Mouse (Mus musculus): Measurements from ENCODE around the gene Snx18. TPM values are rescaled to one million over a fixed set of nuclear protein-coding genes. Genes with fewer than 3 reads are reported as not detected.

Gene Snx18
- 20.8 and 21.8 TPM in 2 replicates for polyA plus RNA-seq (2016; fragmentation: Nextera tagmentation; extraction: Ambion mirVana)

- peak within 1 kb of the TSS; percentile 85 for H3K27ac ChIP-seq (replicated peaks)
- H3K9me3 ChIP-seq: no peaks in the 10 kb centered on the region
- H3K4me1 ChIP-seq: peaks cover 45% of the 10 kb centered on the region
- H3K9ac ChIP-seq (replicated peaks): peak within 1 kb of the TSS; percentile 88
- ATAC-seq (ENCODE audit: low FRiP score, low read depth): peak; percentile 91
- peak within 1 kb of the TSS; percentile 91 for H3K4me2 ChIP-seq (replicated peaks)
- peak within 1 kb of the TSS; percentile 71 for H3K4me3 ChIP-seq
- H3K27me3 ChIP-seq: 0 out of 2 replicates have a peak, but pooled peaks cover 4% of the 10 kb centered on the region
- H3K36me3 ChIP-seq: no peaks in the 10 kb centered on the region
- WGBS: under 1% methylated on average over 108 of the region's 119 CpGs
These were observed at the start of gene Snx18 for GRCm38 (mm10) chr13:113617891-113618823. Gene Snx18, minus strand, starts transcription at chr13:113618564.

GRCm38 (mm10) chr13:113663883-113664282 lies 45.5 kb upstream of the Snx18 start:
- Histone ChIP-seq H3K9me3 (no peaks in the 10 kb centered on the region), H3K9ac (replicated peaks) (no peak overlapping the region), H3K4me1 (peaks cover 9% of the 10 kb centered on the region; the same call in 1 of the 2 replicates), H3K36me3 (no peaks in the 10 kb centered on the region), H3K27ac (replicated peaks) (no peak overlapping the region), H3K27me3 (peaks cover 6% of the 10 kb centered on the region), H3K4me2 (replicated peaks) (no peak overlapping the region), H3K4me3 (no peak overlapping the region)
- no peak for ATAC-seq (ENCODE audit: low FRiP score, low read depth)
- WGBS: 90% methylated on average over 7 of the region's 7 CpGs

GRCm38 (mm10) chr13:113663151-113663779 lies 44.9 kb upstream of the Snx18 start, which contains the start of gene Hspb3:
Gene Hspb3, minus strand, starts transcription at chr13:113663676.
- whole genome bisulfite sequencing: 73% methylated on average over 28 of the region's 28 CpGs
- Histone ChIP-seq H3K9ac (replicated peaks) (no peak within 1 kb of the TSS), H3K4me2 (replicated peaks) (no peak within 1 kb of the TSS), H3K36me3 (no peaks in the 10 kb centered on the region), H3K4me3 (no peak within 1 kb of the TSS), H3K4me1 (peaks cover 9% of the 10 kb centered on the region; the same call in 1 of the 2 replicates), H3K27me3 (no peaks in the 10 kb centered on the region), H3K27ac (replicated peaks) (no peak within 1 kb of the TSS), H3K9me3 (no peaks in the 10 kb centered on the region)
- ATAC-seq (ENCODE audit: low FRiP score, low read depth): peak; percentile 52; the same call in 1 of the 2 replicates

DNA sequence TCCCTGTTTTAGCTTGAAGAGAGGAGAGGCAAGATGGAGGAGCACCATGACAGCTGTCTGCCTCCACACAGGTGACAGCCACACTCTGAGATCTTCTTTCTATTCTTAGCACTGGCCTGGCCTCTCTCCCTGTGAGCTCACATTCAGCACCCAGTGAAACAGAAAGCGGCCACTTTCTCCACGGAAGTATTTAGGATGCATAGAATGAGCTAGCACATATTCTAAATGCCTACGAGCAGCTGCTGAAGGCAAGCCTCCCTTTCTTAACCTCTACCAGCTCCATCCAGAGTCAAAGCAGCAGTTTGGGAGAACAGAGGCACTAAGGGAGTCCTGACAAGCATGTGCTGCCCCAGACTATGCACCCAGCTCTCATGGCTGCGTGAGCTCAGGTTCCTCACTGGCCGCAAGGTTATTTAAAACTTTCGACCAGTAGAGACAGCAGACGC lies 43.5 kb upstream of the Snx18 start:
- H3K36me3 ChIP-seq: no peaks in the 10 kb centered on the region
- WGBS: 77% methylated on average over 7 of the region's 7 CpGs
- H3K4me3 ChIP-seq: no peak overlapping the region
- peaks cover 9% of the 10 kb centered on the region; the same call in 1 of the 2 replicates for H3K4me1 ChIP-seq
- H3K4me2 ChIP-seq (replicated peaks): no peak overlapping the region
- no peaks in the 10 kb centered on the region for H3K27me3 ChIP-seq
- no peak overlapping the region for H3K27ac ChIP-seq (replicated peaks)
- ATAC-seq (ENCODE audit: low FRiP score, low read depth): no peak
- no peak overlapping the region for H3K9ac ChIP-seq (replicated peaks)
- H3K9me3 ChIP-seq: no peaks in the 10 kb centered on the region

DNA sequence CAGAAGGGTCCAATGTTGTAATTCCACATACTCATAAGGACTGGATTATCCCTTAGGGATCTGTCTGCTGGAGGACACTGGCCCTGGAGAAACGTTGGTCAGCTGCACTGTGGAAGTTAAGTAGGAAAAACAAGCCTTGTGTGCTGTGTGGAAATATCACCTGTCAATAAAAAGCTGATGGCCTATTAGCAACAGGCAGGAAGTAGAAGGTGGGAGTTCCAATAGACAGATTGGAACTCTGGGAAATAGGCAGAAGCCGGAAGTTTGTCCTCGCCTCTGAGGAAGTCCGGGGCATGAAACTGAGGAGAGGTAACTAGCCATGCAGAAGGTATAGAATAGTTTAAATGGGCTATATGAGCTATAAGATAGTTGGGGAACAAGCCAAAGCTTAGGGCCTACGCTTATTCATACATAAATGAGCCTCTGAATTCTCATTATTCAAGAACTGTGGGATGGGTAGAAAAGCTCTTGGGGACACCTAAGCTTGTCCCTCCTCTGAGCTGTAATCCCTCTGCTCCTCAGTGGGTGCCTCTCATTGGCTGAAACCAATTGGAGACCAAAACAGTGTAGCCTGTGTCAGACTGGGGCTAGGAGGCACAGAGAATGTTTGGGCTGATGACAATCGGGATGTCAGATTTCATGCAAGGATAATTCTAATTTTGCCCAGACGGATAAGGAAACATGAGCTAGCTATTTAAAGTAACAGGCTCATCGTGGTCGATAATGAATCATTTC lies 42.4 kb upstream of the Snx18 start:
- Histone ChIP-seq H3K4me2 (replicated peaks) (no peak overlapping the region), H3K4me3 (no peak overlapping the region), H3K27ac (replicated peaks) (no peak overlapping the region), H3K9me3 (no peaks in the 10 kb centered on the region), H3K36me3 (no peaks in the 10 kb centered on the region), H3K4me1 (peaks cover 9% of the 10 kb centered on the region; the same call in 1 of the 2 replicates), H3K27me3 (no peaks in the 10 kb centered on the region), H3K9ac (replicated peaks) (no peak overlapping the region)
- ATAC-seq (ENCODE audit: low FRiP score, low read depth): no peak
- 83% methylated on average over 9 of the region's 9 CpGs for WGBS

GRCm38 (mm10) chr13:113657204-113657603 lies 38.8 kb upstream of the Snx18 start:
- Histone ChIP-seq H3K9ac (replicated peaks) (no peak overlapping the region), H3K27me3 (no peaks in the 10 kb centered on the region), H3K27ac (replicated peaks) (no peak overlapping the region), H3K4me3 (no peak overlapping the region), H3K4me2 (replicated peaks) (no peak overlapping the region), H3K9me3 (no peaks in the 10 kb centered on the region), H3K36me3 (no peaks in the 10 kb centered on the region), H3K4me1 (no peaks in the 10 kb centered on the region)
- WGBS: 80% methylated on average over 7 of the region's 7 CpGs
- no peak for ATAC-seq (ENCODE audit: low FRiP score, low read depth)

DNA sequence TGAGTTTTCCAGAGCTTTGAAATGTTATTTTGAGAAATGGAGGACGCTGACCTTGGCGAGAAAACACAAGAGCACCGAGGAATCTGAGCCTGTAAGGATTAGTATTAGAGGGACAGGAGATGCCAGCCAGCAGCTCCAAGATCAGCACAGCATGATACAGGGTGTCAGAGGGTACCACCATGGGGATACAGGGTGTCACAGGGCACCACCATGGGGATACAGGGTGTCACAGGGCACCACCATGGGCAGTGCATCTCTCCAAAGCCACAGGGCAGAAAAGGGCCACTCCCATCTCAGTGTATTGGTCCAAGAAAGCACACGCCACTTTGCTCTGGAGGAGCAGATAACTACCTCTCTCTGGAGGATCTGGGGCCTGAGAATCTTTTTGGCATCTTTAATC lies 38.3 kb upstream of the Snx18 start:
- no peak overlapping the region for H3K9ac ChIP-seq (replicated peaks)
- no peaks in the 10 kb centered on the region for H3K4me1 ChIP-seq
- no peak for ATAC-seq (ENCODE audit: low FRiP score, low read depth)
- no peaks in the 10 kb centered on the region for H3K36me3 ChIP-seq
- no peak overlapping the region for H3K4me2 ChIP-seq (replicated peaks)
- H3K4me3 ChIP-seq: no peak overlapping the region
- no peaks in the 10 kb centered on the region for H3K27me3 ChIP-seq
- H3K27ac ChIP-seq (replicated peaks): no peak overlapping the region
- no peaks in the 10 kb centered on the region for H3K9me3 ChIP-seq
- WGBS: 81% methylated on average over 4 of the region's 4 CpGs

GRCm38 (mm10) chr13:113655511-113655910 lies 37.1 kb upstream of the Snx18 start:
- H3K4me3 ChIP-seq: no peak overlapping the region
- H3K27ac ChIP-seq (replicated peaks): no peak overlapping the region
- no peaks in the 10 kb centered on the region for H3K27me3 ChIP-seq
- WGBS: 89% methylated on average over 4 of the region's 4 CpGs
- ATAC-seq (ENCODE audit: low FRiP score, low read depth): no peak
- H3K9me3 ChIP-seq: no peaks in the 10 kb centered on the region
- no peaks in the 10 kb centered on the region for H3K4me1 ChIP-seq
- H3K9ac ChIP-seq (replicated peaks): no peak overlapping the region
- H3K36me3 ChIP-seq: no peaks in the 10 kb centered on the region
- H3K4me2 ChIP-seq (replicated peaks): no peak overlapping the region

- 69% methylated on average over 11 of the region's 11 CpGs for WGBS
- Histone ChIP-seq H3K9me3 (no peaks in the 10 kb centered on the region), H3K4me2 (replicated peaks) (no peak overlapping the region), H3K9ac (replicated peaks) (no peak overlapping the region), H3K36me3 (no peaks in the 10 kb centered on the region), H3K27ac (replicated peaks) (no peak overlapping the region), H3K4me1 (no peaks in the 10 kb centered on the region), H3K4me3 (no peak overlapping the region), H3K27me3 (0 out of 2 replicates have a peak, but pooled peaks cover 4% of the 10 kb centered on the region)
- peak; percentile 29; the same call in 1 of the 2 replicates for ATAC-seq (ENCODE audit: low FRiP score, low read depth)
These were observed 22.7 kb upstream of the Snx18 start for GRCm38 (mm10) chr13:113640944-113641597.

DNA sequence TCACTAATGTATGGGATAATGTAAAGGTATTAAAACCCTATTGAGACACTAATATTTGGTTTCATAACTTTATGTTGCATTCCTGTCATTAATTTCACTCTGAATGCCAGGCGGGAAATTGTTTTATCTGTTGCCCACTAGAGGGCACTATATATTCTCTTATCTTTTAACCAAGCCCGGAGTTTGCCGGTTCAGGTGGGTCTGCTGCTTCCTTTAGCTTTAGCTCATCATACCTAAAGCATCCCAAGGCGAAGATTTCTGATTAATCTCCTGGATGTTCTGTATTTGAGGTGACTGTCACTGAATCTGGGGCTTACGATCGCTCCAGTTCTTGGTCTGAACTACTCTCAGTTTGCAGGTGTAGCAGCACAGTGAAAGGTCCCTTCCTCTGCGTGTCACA lies 20.6 kb upstream of the Snx18 start:
- no peaks in the 10 kb centered on the region for H3K36me3 ChIP-seq
- ATAC-seq (ENCODE audit: low FRiP score, low read depth): no peak
- H3K9ac ChIP-seq (replicated peaks): no peak overlapping the region
- H3K4me1 ChIP-seq: no peaks in the 10 kb centered on the region
- no peak overlapping the region for H3K27ac ChIP-seq (replicated peaks)
- no peaks in the 10 kb centered on the region for H3K9me3 ChIP-seq
- no peak overlapping the region for H3K4me3 ChIP-seq
- H3K4me2 ChIP-seq (replicated peaks): no peak overlapping the region
- WGBS: 34% methylated on average over 7 of the region's 7 CpGs
- 0 out of 2 replicates have a peak, but pooled peaks cover 4% of the 10 kb centered on the region for H3K27me3 ChIP-seq

- no peak for ATAC-seq (ENCODE audit: low FRiP score, low read depth)
- H3K27ac ChIP-seq (replicated peaks): no peak overlapping the region
- H3K9ac ChIP-seq (replicated peaks): no peak overlapping the region
- no peaks in the 10 kb centered on the region for H3K4me1 ChIP-seq
- H3K9me3 ChIP-seq: no peaks in the 10 kb centered on the region
- H3K27me3 ChIP-seq: 0 out of 2 replicates have a peak, but pooled peaks cover 4% of the 10 kb centered on the region
- no peaks in the 10 kb centered on the region for H3K36me3 ChIP-seq
- H3K4me3 ChIP-seq: no peak overlapping the region
- H3K4me2 ChIP-seq (replicated peaks): no peak overlapping the region
- WGBS: 83% methylated on average over 17 of the region's 17 CpGs
These were observed 17.4 kb upstream of the Snx18 start for GRCm38 (mm10) chr13:113635799-113636222.

Data from midbrain, embryonic 12.5 days (tissue).